Mouse (Mus musculus): ENCODE measurements around the gene Zfp408.

The Zfp408 gene

DNA sequence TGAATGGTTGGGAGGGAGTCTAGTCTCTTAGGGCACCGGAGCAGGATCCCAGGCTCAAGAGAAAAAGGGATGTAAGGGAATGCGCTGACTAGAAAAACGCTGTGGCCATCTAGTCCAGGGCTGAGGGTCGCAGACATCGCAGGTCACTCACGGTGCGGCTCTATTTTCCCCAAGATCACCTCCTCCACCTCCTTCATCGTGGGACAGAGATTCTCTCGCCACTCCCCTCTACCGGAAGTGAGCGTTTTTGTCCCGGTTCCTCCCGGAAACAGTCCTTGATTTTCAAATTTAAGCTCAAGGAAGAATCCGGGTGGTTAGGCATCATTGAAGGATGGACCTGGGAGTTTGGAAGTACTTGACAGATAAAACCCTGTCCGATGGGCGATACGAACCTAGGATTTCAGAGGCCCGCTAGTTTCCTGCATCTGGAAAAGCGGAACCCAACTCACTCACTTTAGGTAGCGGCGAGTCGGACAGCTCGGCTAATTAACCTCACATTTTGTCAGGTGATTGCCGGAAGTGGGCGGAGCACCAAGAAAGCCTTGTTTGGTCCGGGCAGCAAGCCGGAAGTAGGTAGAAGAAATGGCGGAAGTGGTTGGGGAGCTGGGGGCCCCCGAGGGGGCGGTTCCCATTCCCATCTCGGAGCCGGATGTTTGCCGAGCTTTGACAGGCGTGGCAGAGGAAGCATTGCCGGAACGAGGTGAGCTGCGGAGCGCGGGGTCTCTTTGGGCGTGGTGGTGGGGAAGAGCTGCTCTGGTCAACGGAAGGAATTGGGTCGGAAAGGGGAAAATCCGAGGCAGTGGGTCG lies at the start of gene Zfp408, which contains the start of gene Arhgap1:
Gene Zfp408 (minus strand): TSS at position 239 of the 807 bp plus-strand sequence.
Gene Arhgap1 (plus strand): TSS at position 308 of the 807 bp plus-strand sequence.
- DNase-seq = peak; percentile 97

DNA sequence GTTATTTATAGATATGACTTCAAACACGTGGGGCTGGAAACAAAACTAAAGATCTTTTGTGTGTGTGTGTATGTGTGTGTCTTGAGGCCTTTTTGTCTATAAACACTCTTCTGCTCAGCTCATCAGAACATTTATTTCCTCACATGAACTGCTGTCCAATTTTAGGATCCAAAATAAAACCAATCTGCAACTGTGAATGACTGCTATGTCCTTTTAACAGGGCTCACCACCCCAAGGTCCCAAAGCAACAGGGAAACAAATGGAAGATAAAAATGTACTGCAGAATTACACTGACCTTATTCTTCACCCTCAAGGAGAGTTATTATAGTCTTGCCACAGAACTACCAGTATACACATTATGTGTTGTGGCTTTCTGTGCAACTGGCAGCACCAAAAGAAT lies 49.6 kb upstream of the Zfp408 start:
- no peak for DNase-seq

DNA sequence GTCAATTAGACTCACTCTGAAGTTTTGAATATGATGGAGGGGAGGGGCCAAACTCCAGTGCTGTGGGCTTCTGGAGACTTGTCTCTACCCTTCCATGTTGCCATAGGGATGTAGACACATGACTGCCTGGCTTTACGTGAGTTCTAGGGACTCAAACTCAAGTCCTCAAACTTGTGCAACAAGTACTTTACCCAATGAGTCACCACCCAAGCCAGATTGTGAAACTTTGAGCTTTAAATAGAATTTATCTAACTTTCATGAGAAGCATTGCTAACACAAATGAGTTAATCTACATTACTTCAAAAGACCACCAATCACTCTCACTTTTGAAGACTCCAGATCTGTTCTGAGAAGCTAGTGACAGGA lies 46.6 kb upstream of the Zfp408 start:
- DNase-seq = no peak

DNA sequence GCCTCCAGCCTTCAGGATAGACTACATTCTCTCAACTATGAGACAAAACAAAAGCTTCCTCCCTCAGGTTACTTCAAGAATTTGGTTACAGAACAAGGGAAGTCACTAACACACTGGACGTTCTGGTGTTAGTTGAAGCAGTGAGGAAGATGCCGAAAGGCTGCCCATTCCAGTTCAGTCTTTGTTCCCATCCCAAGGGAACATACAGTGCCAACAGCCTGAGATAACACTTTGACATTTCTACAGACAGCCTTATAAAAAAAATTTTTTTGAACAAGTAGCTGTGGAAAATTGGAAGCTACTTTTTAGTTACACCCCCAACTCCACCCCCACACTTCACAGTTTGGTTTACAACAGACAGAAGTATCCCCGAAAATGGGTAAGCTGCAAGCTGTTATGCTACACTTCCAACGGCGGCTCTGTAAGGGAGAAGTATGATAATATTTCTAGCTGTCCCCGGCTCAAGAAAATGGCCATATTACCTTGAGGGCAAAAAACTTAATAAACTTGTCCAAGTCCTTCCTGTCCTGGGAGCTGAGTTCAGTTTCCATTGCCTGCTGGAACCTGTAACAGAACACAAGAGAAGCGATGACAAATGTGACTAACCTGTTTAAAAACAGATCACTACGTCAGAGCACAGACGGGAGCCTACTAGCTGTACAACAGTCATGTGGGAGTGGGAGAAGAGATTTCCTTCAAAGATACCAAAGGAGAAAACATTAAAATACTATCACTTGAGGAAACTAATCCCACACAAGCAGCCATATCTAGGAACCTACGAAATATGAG lies 46.0 kb upstream of the Zfp408 start:
- DNase-seq = no peak

DNA sequence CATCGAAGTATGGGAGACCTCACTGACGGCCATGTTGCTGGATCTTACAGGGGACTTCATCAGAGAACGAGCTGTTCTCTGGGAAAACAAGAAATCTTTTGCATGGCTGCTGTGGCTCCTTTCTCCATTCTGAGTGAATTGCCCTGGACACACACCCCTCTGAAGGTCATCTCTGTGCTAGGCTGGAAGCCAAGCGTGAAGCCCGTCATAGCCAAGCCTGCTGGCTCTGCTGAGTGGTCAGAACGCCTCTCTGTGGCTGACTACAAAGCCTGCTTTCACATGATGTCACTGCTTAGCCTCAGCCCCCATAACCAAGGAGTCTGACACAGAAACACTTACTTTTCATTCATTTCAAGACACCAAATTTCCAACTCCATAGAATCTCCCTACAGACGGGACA lies 39.9 kb upstream of the Zfp408 start:
- no peak for DNase-seq

DNA sequence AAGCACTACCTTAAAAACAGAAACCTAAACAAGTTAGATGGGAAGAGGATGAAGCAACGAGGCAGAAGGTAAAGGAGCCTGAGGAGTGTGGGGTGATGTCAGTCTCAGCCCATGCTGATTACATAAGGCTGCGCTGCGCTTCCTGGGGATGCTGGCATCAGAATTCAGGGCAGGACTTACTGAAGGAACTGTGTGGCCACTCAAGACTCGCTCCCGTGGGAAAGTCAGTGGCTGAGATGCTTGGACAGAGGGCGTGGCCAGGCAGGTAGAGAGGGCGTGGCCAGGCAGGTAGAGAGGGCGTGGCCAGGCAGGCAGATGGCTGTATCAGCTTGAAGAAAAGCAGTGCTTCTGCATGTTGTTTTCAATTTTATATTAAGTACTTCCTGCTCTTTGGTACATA lies 34.3 kb upstream of the Zfp408 start:
- no peak for DNase-seq

DNA sequence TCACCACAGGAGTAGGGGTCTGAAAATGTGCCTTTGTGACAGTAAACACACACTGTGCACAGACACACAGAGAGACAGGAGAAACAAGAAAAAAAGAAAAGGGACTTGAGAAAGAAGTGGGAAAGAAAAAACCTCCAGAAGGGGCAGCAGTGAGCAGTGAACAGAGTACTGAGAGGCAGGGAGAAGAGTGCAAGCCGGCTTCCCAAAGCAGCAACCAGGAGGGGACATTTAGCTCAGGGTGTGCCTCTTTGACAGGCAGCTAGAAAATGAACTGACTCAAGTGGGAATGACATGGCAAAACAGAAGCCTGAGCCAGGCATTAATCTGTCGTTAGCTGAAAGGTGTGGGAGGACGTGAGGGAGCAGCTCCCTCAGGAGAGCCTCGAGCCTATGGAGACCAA lies 33.3 kb upstream of the Zfp408 start:
- DNase-seq = peak; percentile 42

DNA sequence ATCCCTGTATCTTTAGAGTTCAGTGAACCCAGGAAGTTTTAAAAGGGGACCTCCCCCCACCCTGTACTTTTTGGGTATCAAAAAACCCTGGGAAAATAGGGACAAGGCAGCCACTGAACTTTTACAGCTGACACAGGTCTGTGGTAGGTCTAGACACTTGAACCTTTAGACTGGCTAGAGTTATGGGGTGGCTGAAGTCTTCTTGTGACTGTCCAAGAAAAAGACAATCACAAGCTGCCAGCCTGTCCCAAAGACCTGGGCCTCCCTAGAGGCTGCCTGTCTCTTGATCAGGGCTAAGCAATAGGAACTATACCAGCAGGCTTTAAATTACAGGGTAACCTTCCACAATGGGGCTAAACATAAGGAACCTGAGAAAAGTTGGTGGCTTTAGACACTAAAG lies 27.4 kb upstream of the Zfp408 start:
- no peak for DNase-seq

DNA sequence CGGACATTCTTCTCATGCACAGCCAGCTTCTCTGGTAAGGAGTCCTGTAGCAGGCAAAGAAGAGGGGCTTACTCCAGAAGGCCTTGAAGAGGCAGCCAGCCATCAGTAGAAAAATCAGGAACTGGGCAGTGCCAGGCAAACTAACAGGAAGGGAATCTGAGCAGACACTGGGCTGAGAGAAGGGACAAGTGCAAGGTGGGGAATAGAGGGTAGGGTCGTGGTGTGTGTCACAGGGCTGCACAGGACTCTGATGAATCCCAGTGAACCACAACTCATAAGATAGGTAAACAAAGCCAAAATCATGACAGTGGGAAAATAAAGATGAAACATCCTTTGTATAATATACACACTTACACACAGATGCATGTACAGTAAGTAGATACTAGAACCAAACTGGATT lies 26.8 kb upstream of the Zfp408 start:
- DNase-seq = no peak

DNA sequence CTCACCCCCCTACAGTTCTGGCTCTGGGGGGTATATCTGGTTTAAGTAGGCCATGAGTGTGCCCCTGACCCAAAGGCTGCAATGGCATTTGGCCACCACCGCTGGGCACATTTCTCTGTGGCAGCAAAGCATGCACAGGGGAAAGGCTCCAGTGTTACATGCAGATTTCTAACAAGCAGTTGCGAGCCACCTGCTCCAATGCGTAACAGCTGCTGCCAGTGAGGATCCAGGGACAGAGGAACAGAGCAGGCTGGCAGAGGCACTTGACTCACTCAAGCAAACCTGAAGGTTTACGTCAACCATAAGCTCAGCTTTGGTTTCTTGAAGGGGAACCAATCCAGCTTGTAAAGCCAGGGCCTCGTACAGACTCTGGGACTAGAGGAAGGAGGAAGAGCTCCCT lies 25.3 kb upstream of the Zfp408 start:
- DNase-seq = no peak

DNA sequence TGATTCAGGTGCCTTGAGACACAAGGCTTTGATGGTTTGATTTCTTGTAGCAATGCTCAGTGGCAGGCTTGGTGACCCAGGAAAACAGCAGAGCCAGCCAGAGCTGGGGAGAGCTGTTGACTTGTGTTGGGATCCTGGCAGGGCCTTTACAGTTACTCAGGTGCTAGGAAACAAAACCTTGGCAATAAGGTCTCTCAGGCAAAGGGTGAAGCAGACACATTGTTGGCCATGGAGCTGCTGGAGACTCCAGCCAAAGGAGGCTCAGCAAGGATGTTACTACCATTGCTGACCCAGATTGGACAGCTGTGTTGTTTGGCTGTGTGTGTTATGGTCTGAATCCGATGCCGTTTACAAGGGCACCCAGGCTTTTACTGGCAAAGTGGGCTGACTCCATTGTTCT lies 24.0 kb upstream of the Zfp408 start:
- no peak for DNase-seq

DNA sequence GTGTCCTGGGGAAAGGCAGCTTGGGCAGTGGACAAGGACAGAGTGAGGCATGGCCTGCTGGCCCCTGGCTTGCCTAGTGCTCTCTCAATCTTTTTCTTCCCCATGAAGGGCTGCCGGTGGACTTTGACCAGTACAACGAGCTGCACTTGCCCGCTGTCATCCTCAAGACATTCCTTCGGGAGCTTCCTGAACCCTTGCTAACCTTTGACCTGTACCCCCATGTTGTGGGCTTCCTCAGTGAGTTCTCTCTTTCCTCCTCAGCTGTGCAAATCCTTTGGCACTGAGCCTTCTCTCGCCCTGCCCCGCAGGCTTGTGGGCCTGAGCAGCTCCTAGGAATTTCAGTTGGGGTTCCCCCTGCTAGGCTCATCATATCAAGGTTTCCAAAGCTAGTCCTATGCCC lies 20.4 kb upstream of the Zfp408 start:
- DNase-seq = no peak

DNA sequence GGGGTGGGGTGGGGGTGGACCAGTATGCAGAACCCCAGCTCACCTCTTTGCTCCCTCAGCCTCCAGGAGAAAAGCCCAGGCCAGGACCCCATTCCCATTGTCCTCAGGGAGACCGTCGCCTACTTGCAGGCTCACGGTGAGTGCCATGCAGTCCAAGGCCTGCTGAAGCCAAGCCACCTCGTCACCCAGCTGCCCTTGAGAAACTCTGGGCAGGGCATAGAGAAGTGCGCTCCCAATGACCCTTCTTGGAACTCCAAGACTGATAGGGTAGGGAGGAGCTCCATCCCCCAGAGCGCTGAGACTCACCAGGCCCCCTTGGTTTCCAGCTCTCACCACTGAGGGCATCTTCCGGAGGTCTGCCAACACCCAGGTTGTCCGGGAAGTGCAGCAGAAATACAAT lies 19.7 kb upstream of the Zfp408 start:
- DNase-seq = no peak

DNA sequence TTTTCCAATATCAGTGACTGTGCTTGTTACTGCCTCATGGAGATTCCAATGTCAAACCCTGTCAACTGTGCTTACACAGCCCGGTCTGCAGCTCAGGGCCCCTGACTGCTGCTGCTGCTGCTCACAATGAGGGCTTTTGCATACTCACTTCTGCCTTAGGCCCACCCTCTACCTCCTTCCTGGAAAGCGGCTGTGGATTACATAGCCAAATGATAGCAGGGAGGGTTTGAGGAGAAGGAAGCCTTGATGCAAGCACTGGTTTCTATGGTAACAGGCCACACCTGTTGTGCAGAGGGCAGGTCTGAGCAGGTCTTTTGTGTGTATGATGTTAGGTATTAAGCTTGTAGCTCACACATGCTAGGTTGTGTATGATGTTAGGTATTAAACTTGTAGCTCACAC lies 18.2 kb upstream of the Zfp408 start:
- no peak for DNase-seq

DNA sequence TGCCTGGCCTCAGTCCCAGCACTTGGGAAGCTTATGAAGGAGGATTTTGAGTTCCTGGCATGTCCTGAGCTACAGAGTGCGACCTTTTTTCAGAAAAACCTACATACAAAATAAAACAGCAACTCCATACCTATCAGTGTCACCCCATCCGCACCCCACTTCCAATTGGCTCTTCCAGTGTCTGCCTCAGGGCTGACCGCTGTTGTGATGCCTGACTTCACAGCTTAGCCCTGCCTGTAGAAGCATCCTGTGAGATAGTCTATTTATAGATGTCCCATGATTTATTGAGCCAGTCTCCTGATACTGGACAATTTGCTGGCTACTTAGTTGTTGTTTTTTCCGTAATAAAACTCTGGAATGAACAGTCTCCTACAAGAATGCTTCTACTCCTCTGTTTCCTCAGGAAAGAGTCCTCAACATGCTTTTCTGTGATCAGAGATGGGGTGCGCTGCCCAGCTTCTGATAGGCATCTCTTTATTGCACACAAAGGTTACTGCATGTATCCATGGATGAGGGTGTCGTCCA lies 16.9 kb upstream of the Zfp408 start:
- no peak for DNase-seq

DNA sequence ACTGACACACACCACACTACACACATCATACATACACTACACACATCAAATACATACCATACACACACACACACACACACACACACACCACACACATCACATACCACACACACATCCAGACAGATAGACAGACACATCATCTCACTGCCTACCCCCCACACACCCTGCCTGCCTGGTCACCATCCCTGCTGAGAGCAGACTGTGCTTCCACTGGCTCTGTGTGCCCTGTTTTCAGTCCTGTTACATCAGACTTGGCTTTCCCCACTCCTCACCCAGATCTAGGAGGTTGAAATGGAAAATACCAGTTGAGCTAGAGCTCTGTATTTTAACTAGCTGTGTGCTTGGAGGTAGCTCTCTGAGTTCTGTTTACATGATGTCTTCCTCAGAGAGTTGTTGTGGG lies 15.2 kb upstream of the Zfp408 start:
- DNase-seq = no peak

DNA sequence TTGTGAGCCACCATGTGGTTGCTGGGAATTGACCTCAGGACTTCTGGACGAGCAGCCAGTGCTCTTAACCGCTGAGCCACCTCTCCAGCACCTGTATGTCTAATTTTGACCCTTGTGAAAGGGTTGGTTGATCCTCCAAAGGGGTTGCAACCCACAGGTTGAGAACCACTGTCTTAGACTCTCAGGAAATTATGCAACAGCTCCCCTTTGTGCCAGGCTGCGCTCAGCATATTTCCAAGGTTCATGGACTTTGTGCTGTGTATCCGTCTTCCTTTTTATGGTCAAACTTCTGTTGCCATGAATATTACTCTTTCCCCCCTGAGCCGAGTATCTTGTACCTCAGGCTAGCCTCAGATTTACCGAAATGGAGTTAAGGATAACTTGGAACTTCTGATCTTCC lies 11.4 kb upstream of the Zfp408 start:
- DNase-seq = no peak

DNA sequence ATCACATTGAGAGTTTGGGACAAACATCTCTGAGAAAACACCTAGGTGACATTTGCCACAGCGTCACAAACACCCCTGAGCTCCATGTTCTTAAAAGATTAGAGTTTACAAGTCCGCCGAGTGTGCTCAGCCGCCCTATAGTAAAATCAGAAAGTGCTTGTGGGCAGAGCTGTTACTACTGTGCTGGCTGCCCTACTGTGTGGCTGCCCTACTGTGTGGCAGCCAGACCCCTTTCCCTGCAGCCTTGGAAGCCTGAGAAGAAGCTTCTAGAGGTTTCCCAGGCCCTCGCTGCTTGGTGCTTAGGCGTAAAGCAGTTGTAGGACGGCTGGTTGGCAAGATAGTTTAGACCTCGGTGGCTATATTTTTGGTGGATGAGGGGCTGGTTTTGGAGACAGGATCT lies 10.1 kb upstream of the Zfp408 start:
- no peak for DNase-seq

DNA sequence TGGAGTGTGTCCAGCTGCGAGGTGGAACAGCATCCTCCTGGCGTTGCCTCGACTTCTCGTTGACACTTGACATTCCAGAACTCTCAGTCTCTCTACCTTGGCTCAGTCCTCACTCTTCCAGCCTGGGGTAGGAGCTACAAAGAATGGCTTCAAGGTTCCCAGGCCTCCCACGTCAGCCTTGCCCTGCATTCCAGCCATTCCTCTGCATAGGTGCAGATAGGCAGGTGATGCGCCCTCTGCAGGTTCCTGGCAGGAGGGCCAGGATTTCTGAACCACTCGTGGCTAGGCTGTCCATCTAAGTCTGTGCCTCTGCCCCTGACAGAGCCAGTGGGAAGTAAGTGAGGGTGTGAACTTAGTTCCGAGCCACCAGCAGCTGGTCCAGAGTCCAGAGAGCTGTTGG lies 7.2 kb upstream of the Zfp408 start:
- no peak for DNase-seq

DNA sequence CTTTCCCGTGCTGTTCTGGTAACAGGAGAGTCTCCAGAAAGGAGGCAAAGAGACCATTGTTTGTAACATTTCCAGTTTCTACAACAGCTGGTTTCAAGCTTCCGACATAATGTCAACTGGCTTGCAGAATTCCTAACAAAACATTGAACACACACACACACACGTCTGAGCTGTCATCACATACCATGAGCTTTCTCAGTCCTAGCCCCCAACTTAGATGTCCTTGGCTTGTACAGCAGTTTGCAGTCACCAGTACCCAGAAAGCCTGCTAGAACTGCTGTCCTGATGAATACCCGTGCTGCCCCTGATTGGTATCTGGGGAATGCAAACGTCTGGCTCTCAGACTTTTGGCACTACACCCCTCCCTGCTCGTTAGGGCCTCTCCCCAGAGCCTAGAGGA lies 6.2 kb upstream of the Zfp408 start:
- DNase-seq = no peak

DNA sequence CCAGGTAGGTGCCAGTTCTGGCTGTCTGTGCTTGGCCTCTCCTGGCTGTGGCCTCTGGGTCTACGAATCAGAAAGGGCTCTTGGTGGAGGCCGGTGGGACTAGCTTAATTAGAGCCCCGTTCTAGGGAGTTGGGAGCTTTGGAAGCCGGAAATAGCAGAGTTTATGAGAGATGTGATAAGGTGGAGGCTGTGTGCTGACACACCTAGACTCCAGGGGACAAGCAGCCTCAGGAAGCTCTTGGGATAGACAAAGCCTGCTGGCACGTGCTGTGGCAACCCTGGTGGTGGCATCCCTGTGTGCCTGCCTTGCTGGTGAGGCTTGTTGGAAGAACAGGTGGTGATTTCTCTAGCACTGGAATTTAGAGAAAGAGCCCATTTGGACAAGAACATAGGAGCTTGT lies 5.8 kb upstream of the Zfp408 start:
- no peak for DNase-seq

DNA sequence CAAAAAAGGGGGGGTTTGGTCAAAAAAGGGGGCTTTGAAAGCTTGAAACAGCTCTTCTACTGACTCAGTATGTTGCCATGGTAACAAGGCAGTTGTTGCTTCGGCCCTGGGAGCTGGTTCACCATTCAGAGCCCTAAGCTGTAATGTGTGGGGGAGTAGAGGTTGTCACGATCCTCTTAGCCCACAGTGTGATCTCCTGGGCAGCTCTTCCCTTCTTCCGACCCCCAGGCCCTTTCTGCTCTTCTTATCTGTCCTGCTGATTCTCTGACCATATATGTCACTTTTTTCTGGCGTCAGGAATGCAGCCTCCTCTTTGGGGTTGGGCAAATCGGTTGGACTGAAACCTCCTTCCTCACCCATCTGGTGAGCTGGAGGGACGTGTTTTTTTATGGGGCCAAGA lies 3.3 kb upstream of the Zfp408 start:
- DNase-seq = no peak

DNA sequence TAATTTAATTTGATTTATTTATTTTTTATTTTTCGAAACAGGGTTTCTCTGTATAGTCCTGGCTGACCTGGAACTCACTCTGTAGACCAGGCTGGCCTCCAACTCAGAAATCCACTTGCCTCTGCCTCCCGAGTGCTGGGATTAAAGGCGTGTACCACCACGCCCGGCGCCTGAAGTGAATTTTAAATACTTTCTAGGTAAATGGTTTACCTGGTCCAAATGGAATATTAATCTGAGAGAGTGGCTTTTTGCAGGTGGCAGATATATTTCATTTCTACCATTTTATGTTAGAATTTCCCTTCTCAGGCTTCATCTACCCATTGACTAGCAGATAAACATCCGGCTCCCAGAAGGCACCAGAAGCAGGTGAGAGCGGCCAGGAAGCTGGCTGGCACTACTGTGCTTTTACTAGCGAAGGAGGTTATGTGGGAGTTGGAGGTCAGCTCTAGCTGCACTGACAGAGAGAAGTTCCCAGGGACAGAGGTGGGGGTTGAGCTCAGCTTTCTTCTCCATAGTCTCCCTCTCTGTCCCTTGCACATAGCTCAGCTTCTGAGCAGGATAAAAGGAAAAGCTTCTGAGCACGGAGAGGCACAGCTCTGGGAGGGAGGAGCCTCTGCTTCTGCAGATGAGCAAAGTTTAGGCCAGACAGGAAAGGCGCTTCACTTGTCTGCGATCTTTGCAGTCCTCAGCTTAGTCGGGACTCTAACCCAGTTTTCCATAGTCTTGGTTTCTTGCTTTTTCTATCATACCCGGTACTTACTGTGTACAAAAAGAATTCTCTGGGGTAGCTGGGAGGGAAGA lies 2.1 kb upstream of the Zfp408 start:
- DNase-seq = no peak

All from cerebellum, adult 8-10 months (tissue).